Mouse (Mus musculus): ENCODE data around the gene Tdrd7. TPM values are rescaled to one million over a fixed set of nuclear protein-coding genes. Genes with fewer than 3 reads are reported as not detected.

The Tdrd7 gene
- total RNA-seq, 4 experiments from 2014 or later: 9.2 to 12.1 (median 10.1) TPM

DNA sequence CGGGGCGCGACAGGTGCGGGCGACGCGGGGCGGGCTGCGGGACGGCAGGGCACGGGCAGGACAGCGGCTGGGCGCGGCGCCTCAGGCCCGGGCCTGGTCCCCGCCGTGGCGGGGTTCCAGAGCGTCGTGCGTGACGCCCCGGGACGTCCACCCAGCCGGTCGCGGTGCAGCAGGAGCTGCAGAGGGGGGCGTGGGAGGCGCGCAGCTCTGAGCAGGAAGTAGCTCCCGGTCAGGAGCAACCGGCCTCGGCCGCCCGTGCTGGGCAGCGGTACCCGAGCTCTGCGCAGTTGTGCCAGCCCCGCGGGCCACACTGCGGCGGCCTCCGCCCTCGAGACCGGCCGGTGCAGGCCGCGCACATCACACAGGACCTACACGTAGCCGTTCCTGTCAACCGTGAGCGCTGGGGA is 7.3 kb downstream of the Tdrd7 start:
- DNase-seq (ENCODE audit: low spot score): no peak

DNA sequence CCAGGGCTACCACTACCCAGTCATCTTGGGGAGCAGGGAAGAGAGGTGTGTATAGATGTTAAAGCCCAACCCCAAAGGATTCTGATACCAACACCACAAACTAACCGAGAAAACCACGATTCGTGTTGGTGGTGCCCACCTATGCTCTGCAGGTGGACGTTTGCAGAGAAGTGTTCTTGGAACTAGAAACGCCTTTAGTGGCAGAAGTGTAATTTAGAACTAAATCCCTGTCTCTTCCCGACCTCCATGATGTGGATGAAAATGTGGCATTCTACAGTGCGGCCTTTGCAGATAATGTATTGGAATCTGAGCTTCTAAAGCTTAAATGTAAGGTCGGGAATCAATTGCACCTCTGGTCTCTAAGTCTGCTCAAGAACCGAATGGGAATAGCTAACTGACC is 7.8 kb downstream of the Tdrd7 start:
- no peak for DNase-seq (ENCODE audit: low spot score)

GRCm38 (mm10) chr4:45976931-45977667 is 12.0 kb downstream of the Tdrd7 start:
- no peak for DNase-seq (ENCODE audit: low spot score)

DNA sequence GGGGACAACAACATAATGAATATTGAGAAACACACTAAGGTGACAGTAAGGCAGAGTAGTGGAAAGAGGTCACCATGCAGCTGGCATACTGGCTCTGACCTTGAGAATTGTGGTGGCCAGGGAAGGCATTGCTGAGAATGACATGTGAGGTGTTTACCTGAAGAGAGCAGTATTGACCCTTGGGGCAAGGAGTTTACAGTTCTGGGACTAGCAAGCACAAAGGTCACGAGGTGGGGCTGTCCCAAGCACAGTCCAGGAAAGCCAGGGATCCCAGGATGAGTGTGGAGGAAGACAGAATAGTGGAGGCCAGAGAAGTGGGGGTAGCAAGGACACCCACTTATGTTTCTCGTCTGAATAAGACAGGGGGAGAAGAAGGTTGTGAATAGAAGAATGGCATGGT is 14.8 kb downstream of the Tdrd7 start:
- no peak for DNase-seq (ENCODE audit: low spot score)

DNA sequence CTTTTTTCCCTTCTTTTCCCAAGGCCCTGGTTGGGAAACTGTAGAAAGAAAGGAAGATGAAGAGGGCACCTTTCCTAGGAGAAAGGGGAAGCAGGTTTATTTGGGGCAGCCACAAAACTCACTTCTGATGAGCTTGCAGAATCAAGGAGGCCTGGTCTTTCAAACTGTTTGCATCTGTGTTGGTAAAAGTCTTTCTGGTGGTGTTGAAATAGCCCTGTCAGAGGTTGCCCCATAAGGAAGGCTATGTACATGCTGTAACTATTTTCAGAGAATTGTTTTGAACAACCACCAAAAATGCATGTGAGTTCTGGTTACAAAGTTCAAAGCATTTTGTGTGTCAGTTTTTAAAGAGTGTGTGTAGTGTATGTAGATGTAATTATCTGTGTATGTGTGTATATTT is 15.9 kb downstream of the Tdrd7 start:
- DNase-seq (ENCODE audit: low spot score): no peak

DNA sequence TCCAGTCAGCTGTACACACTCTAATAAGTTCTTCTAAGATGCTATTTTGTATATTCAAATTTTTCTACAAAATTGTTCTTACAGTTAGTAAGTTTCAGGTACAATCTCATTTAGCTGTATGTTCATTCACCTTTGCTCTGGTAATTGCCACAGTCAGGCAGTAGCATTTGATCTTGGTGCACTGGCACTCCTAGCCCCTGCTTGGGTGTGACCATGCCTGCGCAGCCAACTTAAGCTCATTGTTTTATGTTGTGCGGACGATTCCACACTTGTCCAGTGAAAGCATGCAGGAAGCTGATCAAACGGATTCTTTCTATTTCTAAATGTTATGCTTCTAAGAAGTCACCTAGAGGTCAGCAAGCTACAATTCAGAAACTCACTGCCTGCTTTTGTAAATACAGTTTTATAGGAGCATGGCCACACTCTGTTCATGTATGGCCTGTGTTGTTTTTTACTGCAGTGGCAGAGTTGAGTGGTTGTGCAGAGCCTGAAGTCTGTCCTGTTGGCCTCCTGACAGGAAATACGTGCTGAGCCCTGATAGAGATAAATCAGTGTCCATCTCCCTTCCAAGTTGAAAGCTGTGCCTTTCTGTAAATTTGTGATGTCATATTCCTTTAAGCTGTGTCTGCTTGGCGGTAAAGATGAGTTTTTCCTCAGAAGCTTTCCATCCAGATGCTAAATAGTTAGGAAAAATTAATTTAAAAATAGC is 25.4 kb downstream of the Tdrd7 start:
- DNase-seq (ENCODE audit: low spot score): no peak

GRCm38 (mm10) chr4:45998536-45998935 is 33.4 kb downstream of the Tdrd7 start:
- no peak for DNase-seq (ENCODE audit: low spot score)

- DNase-seq (ENCODE audit: low spot score): peak; percentile 41
These were observed 43.1 kb downstream of the Tdrd7 start for GRCm38 (mm10) chr4:46008142-46008793.

- no peak for DNase-seq (ENCODE audit: low spot score)
These were observed 46.6 kb downstream of the Tdrd7 start for GRCm38 (mm10) chr4:46011698-46012097.

DNA sequence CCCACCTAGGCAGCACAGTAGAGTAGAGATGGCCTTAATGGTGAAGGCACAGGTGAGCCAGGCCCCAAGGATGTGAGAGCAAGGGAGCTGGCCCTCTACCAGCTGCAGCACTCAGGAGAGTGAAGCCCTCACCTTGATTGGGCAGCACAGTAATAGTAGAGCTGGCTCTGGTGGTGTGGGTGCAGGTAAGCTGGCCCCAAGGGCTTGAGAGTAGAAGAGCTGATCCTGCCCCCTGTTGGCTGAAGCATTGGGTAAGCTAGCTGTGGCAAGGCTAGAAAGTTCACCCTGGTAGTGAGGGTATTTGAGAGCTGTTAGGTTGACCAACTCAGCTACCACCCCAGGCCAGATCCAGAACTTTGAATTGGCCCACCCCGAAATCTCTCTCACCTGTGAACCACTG is 50.5 kb downstream of the Tdrd7 start:
- no peak for DNase-seq (ENCODE audit: low spot score)

DNA sequence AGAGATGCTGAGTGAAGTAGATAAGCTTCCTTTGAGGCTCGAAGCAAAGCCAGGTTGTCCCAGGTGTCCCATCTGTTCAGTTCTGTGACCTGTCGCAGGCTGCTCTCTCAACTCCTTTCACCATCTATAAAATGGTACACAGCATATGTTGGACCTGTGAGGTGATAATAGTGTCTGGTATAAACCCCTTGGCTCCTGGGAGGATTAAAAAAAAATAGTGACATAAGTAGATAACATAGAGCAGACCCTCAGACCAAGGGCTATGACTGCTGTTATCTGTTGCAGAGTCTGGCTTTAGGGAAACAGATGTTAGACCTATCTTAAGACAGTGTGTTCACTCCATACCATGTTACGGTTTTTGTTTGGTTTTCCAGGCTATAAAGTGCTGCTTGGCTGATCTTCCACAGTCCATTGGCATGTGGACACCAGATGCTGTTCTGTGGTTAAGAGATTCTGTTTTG is 57.9 kb downstream of the Tdrd7 start:
- no peak for DNase-seq (ENCODE audit: low spot score)

DNA sequence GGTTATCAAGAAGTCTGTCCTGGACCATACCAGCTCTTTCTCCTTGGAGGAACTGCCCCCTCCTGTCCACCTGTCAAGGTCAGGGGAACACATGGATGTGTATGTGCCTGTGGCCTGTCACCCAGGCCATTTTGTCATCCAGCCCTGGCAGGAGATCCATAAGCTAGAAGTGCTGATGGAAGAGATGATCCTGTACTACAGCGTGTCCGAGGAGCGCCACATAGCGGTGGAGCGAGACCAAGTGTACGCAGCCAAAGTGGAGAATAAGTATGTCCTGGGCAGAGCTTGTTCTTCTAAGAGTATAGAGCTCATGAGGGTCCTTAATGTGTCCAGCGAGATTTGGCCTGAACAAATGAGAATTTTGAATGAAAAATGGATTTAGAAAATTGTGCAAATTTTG is 60.8 kb downstream of the Tdrd7 start:
- no peak for DNase-seq (ENCODE audit: low spot score)

DNA sequence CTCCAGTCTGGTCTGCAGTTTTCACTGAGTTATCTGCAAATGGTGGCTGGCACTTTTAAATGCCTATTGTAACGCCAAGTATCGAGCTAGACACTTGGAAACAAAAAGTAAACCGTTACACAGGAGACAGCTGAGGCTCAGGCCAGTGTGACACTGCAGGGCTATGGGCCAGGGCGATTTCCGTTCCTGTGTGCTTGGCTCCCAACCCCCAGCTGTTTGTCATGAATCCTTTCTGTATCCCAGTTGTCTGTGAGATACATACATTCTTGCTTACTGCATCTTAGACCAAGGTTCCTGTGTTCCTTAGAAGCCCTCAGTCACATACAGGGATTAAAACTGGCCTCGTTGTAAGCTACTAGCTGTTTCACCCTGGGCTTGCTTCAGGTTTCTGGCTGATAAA is 63.1 kb downstream of the Tdrd7 start:
- no peak for DNase-seq (ENCODE audit: low spot score)

DNA sequence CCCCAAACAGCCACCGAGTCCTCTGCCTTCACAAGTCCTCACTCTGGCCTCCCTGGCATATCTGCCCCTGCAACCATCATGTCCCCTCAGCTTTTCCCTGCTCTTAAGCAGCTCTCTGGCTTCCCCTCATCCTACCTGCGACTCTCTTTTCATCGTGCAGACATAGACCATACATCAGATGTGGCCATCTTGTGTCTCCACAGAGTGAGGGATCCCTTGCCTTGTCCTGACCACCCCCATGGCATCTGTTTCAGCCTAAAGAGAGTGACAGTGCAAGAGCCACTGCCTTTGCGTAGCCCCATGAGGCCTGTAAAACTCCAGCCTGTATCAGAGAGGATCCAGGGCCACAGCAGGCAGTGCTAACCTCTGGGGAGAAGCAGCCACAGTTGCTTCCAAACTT is 63.6 kb downstream of the Tdrd7 start:
- DNase-seq (ENCODE audit: low spot score): no peak

- DNase-seq (ENCODE audit: low spot score): no peak
These were observed 64.4 kb downstream of the Tdrd7 start for GRCm38 (mm10) chr4:46029552-46029951.

GRCm38 (mm10) chr4:46032448-46032847 is 67.3 kb downstream of the Tdrd7 start:
- DNase-seq (ENCODE audit: low spot score): no peak

DNA sequence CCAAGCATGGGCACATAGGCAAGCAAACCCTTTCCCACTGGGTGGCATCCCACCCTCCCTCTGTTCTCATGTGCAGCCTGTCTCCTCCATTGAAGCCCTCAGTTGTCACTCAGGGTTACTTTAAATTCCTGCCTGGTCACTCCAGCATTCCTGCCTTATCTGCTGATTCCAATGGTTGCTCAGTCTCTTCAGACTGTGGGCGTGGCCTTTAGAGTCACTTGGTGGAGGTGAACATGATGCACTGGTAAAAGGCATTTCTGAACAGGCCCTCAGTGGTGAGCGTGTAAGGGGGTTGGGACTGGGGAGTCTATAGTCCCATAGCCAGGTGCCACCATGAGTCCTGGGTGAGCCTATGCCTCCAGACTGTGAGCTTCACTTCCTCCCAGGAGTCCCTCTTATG is 68.1 kb downstream of the Tdrd7 start:
- no peak for DNase-seq (ENCODE audit: low spot score)

GRCm38 (mm10) chr4:46038591-46038891 is 73.4 kb downstream of the Tdrd7 start:
- DNase-seq (ENCODE audit: low spot score): no peak

DNA sequence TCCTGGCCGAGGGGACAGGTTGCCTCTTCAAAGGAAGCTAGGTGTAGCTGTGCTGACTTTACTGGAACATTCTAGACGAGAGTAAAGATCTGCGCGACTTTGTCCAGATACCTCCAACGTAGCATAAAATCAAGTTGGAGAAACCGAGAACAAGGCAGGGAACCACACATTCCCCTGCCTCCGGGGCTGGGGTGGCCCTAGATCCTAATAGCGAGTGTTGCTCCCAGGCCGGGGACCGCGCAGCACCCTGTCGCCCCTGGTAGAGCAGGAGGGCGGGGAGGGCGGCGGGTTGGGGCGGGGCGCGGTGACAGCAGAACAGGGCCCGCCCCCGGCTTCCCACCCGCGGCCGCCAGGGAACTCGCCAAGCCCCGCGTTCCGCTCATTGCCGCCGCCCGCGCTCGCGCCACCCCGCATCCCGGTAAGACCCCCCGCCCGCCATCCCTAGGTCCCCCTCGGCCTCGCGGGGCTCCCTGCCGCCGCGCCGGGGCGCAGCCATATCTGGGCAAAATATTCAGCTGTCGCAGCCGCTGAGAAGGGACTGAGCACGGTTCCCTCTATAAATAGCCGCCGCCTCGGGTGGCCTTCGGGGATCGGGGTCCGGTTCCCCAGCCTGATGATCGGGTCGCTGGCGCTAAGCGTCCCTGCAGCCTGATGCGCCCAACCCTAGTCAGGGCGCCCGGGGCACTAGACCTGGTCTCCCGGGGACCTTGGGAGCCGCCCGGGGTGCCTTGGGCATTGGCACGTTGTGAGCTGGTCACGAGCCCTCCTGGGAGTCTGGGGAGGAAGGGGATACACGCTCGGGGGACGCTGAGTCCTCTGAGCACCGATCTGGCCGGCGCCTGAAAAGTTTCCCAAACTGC is 74.0 kb downstream of the Tdrd7 start, which contains the start of gene Tmod1:
Tmod1 (plus strand) TSS at position 44 of the 860 bp plus-strand sequence.
- peak; percentile 68 for DNase-seq (ENCODE audit: low spot score)

GRCm38 (mm10) chr4:46039899-46040298 is 74.8 kb downstream of the Tdrd7 start:
- DNase-seq (ENCODE audit: low spot score): no peak

- DNase-seq (ENCODE audit: low spot score): peak; percentile 55
These were observed 75.6 kb downstream of the Tdrd7 start for GRCm38 (mm10) chr4:46040594-46041192.
